Mouse (Mus musculus) adrenal gland, adult 18-20 months (tissue): ENCODE results near the gene Rnf43. TPM values are rescaled to one million over a fixed set of nuclear protein-coding genes. Genes with fewer than 3 reads are reported as not detected.

Experiments used
- DNase-seq, 2 experiments: peaks; one replicate each; pipeline ENCODE4 v3.0.0; 2021 to 2022; ENCODE audit warnings: low spot score in 2 of 2
- total RNA-seq, 2 experiments: library from RNA; stranded (reverse); gene quantifications; 1 replicate in 1 of 2; 2 replicates in 1 of 2; pipeline ENCODE4 v1.2.3; 2021

Gene Rnf43
- total RNA-seq, 2 experiments from 2014 or later = 4.7 to 5.1 TPM

GRCm38 (mm10) chr11:87709513-87710261 is 47.2 kb downstream of the Rnf43 start:
- no peak for DNase-seq

GRCm38 (mm10) chr11:87710262-87710615 is 47.7 kb downstream of the Rnf43 start:
- no peak for DNase-seq

- DNase-seq = no peak
Observed at GRCm38 (mm10) chr11:87712188-87712587, 49.7 kb downstream of the Rnf43 start.

GRCm38 (mm10) chr11:87715999-87716398 is 53.5 kb downstream of the Rnf43 start:
- DNase-seq = no peak

GRCm38 (mm10) chr11:87719526-87719925 is 57.0 kb downstream of the Rnf43 start:
- no peak for DNase-seq

- DNase-seq = no peak
Observed at GRCm38 (mm10) chr11:87720324-87720723, 57.8 kb downstream of the Rnf43 start.

- no peak for DNase-seq
Observed at GRCm38 (mm10) chr11:87720839-87721238, 58.3 kb downstream of the Rnf43 start.

GRCm38 (mm10) chr11:87722168-87722567 is 59.6 kb downstream of the Rnf43 start:
- DNase-seq = no peak

GRCm38 (mm10) chr11:87722891-87723290 is 60.4 kb downstream of the Rnf43 start:
- DNase-seq = no peak

- DNase-seq = no peak
Observed at GRCm38 (mm10) chr11:87725515-87725914, 63.0 kb downstream of the Rnf43 start.

- no peak for DNase-seq
Observed at GRCm38 (mm10) chr11:87725964-87726562, 63.5 kb downstream of the Rnf43 start.

- DNase-seq = no peak
Observed at GRCm38 (mm10) chr11:87727021-87727420, 64.5 kb downstream of the Rnf43 start.

- no peak for DNase-seq
Observed at GRCm38 (mm10) chr11:87727471-87727870, 64.9 kb downstream of the Rnf43 start.

GRCm38 (mm10) chr11:87728850-87729592 is 66.5 kb downstream of the Rnf43 start:
- no peak for DNase-seq

GRCm38 (mm10) chr11:87729593-87730185 is 67.2 kb downstream of the Rnf43 start:
- no peak for DNase-seq

GRCm38 (mm10) chr11:87730652-87731310 is 68.3 kb downstream of the Rnf43 start:
- DNase-seq = no peak

- no peak for DNase-seq
Observed at GRCm38 (mm10) chr11:87734346-87734745, 71.8 kb downstream of the Rnf43 start.

GRCm38 (mm10) chr11:87735691-87736090 is 73.2 kb downstream of the Rnf43 start:
- no peak for DNase-seq

GRCm38 (mm10) chr11:87736647-87737134 is 74.2 kb downstream of the Rnf43 start:
- peak; percentile 50 to 58 for DNase-seq

GRCm38 (mm10) chr11:87737175-87737740 is 74.7 kb downstream of the Rnf43 start, which contains the start of gene Supt4a:
Gene Supt4a (plus strand): TSS chr11:87737552.
- DNase-seq = peak; percentile 95 to 96

- no peak for DNase-seq
Observed at GRCm38 (mm10) chr11:87743691-87744090, 81.2 kb downstream of the Rnf43 start.
